Mouse (Mus musculus) kidney, embryonic 16.5 days (tissue): ENCODE results near the gene Rpap2. TPM values are rescaled to one million over a fixed set of nuclear protein-coding genes. Genes with fewer than 3 reads are reported as not detected.

ENCODE experiments used
- ATAC-seq: fragments of 200-750 bp; cut with Nextera tagmentation; 2 replicates; pipeline ENCODE4 v1.8.0; 2017; ENCODE audit warnings: moderate TSS enrichment; ENCODE audit not compliant: low FRiP score, low TSS enrichment
- H3K27ac ChIP-seq: fragments of 300-500 bp; sonication (generic); 2 replicates; pipeline ENCODE4 v1.5.1; 2014; ENCODE audit warnings: low read length
- H3K27me3 ChIP-seq: fragments of 300-500 bp; sonication (generic); 2 replicates; pipeline ENCODE4 v1.6.1; 2014; ENCODE audit warnings: low read length, control low read depth, mixed read lengths; ENCODE audit not compliant: insufficient read depth
- H3K36me3 ChIP-seq: fragments of 300-500 bp; sonication (generic); 2 replicates; pipeline ENCODE4 v1.6.1; 2014; ENCODE audit warnings: low read length, control low read depth, mixed read lengths; ENCODE audit not compliant: insufficient read depth
- H3K4me1 ChIP-seq: fragments of 300-500 bp; sonication (generic); 2 replicates; pipeline ENCODE4 v1.6.1; 2014; ENCODE audit warnings: low read length, control low read depth, mixed read lengths; ENCODE audit not compliant: insufficient read depth
- H3K4me2 ChIP-seq: fragments of 300-500 bp; sonication (generic); replicated peaks from 2 replicates; pipeline ENCODE4 v1.6.1; 2014; ENCODE audit warnings: low read depth, low read length
- H3K4me3 ChIP-seq: fragments of 300-500 bp; sonication (generic); 2 replicates; pipeline ENCODE4 v1.5.1; 2014; ENCODE audit warnings: mild to moderate bottlenecking, low read length
- H3K9ac ChIP-seq: fragments of 300-500 bp; sonication (generic); replicated peaks from 2 replicates; pipeline ENCODE4 v1.6.1; 2014; ENCODE audit warnings: low read length
- H3K9me3 ChIP-seq: fragments of 300-500 bp; sonication (generic); 2 replicates; pipeline ENCODE4 v1.6.1; 2016; ENCODE audit warnings: low read length, control low read depth
- WGBS: fragments of 180-500 bp; shearing (Covaris S2); extraction: QIAGEN DNeasy Blood & Tissue Kit; methylation state at CpG from one replicate; pipeline ENCODE4 v1.1.7; 2014; 5-methylcytosine and 5-hydroxymethylcytosine counted together
- polyA plus RNA-seq: library from polyadenylated mRNA; unstranded; fragments of >200 nt; fragmentation: Nextera tagmentation; extraction: Ambion mirVana; gene quantifications from 2 replicates; pipeline ENCODE4 v1.2.1, GENCODE M21; 2015

Gene Rpap2
- polyA plus RNA-seq, 1 experiment from 2014 or later = 18.6 TPM

DNA sequence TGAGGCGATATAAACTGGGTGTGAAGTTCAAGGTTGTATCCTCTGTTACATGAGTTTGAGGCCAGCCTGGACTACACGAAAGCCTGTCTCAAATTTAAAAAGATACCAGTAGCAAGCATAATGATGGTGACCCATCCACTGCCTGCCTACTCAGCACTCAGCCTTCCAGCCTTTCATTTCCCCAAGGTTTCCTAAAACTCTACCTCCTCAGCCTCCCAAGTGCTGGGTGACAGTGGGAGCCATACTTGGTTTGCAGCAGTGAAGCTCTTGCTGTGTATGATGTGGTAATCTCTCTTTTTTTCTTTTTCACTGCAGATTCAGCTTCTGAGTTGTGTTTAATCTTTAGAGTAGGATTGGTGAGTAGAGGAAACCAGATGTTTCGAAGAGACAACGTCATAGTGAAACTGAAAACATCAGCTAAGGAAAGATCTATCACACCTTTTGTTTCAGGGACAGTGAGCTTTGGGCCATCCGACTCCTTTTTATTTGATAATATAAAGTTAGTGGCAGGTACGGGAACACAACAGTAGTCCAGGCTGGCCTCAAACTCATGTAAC, 106.1 kb downstream of the Rpap2 start:
- Histone ChIP-seq H3K4me2 (no peak overlapping the region), H3K36me3 (no peaks in the 10 kb centered on the region), H3K4me3 (no peak overlapping the region), H3K27me3 (peaks cover 3% of the 10 kb centered on the region; the same call in 1 of the 2 replicates), H3K9ac (no peak overlapping the region), H3K4me1 (no peaks in the 10 kb centered on the region), H3K27ac (no peak overlapping the region), H3K9me3 (no peaks in the 10 kb centered on the region)
- 82% methylated on average over 6 of the region's 6 CpGs for WGBS
- no peak for ATAC-seq

DNA sequence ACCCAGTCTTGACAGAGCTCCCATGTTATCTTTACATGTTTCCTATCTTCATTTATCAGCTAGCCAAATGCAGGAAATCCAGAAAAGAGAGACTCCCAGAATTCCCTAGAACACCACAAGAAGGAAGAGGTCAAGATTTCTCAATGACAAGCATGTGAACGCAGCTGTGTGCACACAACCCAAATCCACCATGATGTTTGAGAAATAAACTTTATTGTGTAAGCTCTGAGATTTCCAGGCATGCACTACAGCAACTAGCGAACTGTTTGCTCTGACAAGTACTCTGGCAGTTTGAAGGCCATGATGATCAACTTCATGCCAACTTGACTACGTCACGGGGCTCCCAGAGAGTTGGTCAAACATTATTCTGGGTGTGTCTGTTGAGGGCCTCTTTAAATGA, 108.6 kb downstream of the Rpap2 start:
- H3K27ac ChIP-seq = no peak overlapping the region
- H3K9me3 ChIP-seq = no peaks in the 10 kb centered on the region
- H3K27me3 ChIP-seq = peaks cover 16% of the 10 kb centered on the region
- H3K4me3 ChIP-seq = no peak overlapping the region
- H3K4me2 ChIP-seq = no peak overlapping the region
- no peaks in the 10 kb centered on the region for H3K36me3 ChIP-seq
- H3K4me1 ChIP-seq = no peaks in the 10 kb centered on the region
- WGBS = 84% methylated on average over 4 of the region's 4 CpGs
- ATAC-seq = no peak
- H3K9ac ChIP-seq = no peak overlapping the region

- no peak for ATAC-seq
- Histone ChIP-seq H3K9ac (no peak overlapping the region), H3K4me1 (no peaks in the 10 kb centered on the region), H3K9me3 (no peaks in the 10 kb centered on the region), H3K27ac (no peak overlapping the region), H3K27me3 (peaks cover 19% of the 10 kb centered on the region), H3K36me3 (no peaks in the 10 kb centered on the region), H3K4me3 (no peak overlapping the region), H3K4me2 (no peak overlapping the region)
- 69% methylated on average over 1 of the region's 1 CpGs for WGBS
Measured at GRCm38 (mm10) chr5:107706262-107706661, 109.1 kb downstream of the Rpap2 start.

GRCm38 (mm10) chr5:107708124-107708797, 111.1 kb downstream of the Rpap2 start:
- H3K9me3 ChIP-seq = no peaks in the 10 kb centered on the region
- H3K27ac ChIP-seq = no peak overlapping the region
- H3K9ac ChIP-seq = no peak overlapping the region
- H3K4me3 ChIP-seq = no peak overlapping the region
- no peak for ATAC-seq
- H3K4me1 ChIP-seq = no peaks in the 10 kb centered on the region
- WGBS = 84% methylated on average over 8 of the region's 8 CpGs
- H3K4me2 ChIP-seq = no peak overlapping the region
- peaks cover 32% of the 10 kb centered on the region for H3K27me3 ChIP-seq
- no peaks in the 10 kb centered on the region for H3K36me3 ChIP-seq

Other genes starting within 250 kb of the Rpap2 start
- gene Ephx4, start 194.6 kb upstream of the Rpap2 start, polyA plus RNA-seq = 1.1 and 1.2 TPM in 2 replicates
- not detected in 2 replicates for gene Lpcat2b, start 165.8 kb upstream of the Rpap2 start, polyA plus RNA-seq
- 2.7 and 5.3 TPM in 2 replicates for gene Btbd8, start 159.4 kb upstream of the Rpap2 start, polyA plus RNA-seq
- gene Gm42669, start 89.8 kb upstream of the Rpap2 start, polyA plus RNA-seq = 0.41 and 0.62 TPM in 2 replicates
- gene 1700028K03Rik, start 62.7 kb upstream of the Rpap2 start, polyA plus RNA-seq = 0.09 and 0.12 TPM in 2 replicates
- 25.7 and 25.8 TPM in 2 replicates for gene Glmn, start 515 bp downstream of the Rpap2 start, polyA plus RNA-seq
- not detected in 2 replicates for gene Gfi1, start 128.7 kb downstream of the Rpap2 start, polyA plus RNA-seq
- 0.15 and 0.33 TPM in 2 replicates for gene Ube2d2b, start 232.7 kb downstream of the Rpap2 start, polyA plus RNA-seq